Mouse (Mus musculus) lung, adult 2 months (tissue): ENCODE results near the gene Meis3.

Source experiments
- CTCF ChIP-seq: fragments of 200-500 bp; IDR thresholded peaks from 2 replicates; pipeline ENCODE4 v1.5.1; 2011; ENCODE audit warnings: mild to moderate bottlenecking, low read length, control low read depth; ENCODE audit not compliant: insufficient read depth
- POLR2A ChIP-seq: fragments of 200-500 bp; IDR thresholded peaks from 2 replicates; pipeline ENCODE4 v1.6.1; 2011; ENCODE audit warnings: low read depth, mild to moderate bottlenecking, control low read depth, low read length, borderline replicate concordance; ENCODE audit errors: extremely low read depth

GRCm38 (mm10) chr7:16128344-16128743, 46.5 kb upstream of the Meis3 start:
- TF ChIP-seq CTCF: no peak
- TF ChIP-seq POLR2A: no peak
